19 mouse cellular contexts compared by ENCODE assay signal in genomic region chr13:51879571-51879970, GRCm38 (mm10).
"Had no signal": no experiment of that assay in that cellular context is flagged by ENCODE, and none has a peak within 500 bp of the region (broad histone marks: within the 10 kb centered on the region; RNA-seq: fewer than 3 reads in every experiment).

No protein-coding gene starts in this region.

- H3K4me1 ChIP-seq: neural tube, embryonic 15.5 days had no signal

- H3K36me3 ChIP-seq: kidney, embryonic 15.5 days; liver, embryonic 13.5 days; midbrain, embryonic 13.5 days; neural tube, embryonic 12.5 days; neural tube, embryonic 15.5 days had no signal

- H3K27me3 ChIP-seq: kidney, embryonic 15.5 days; liver, embryonic 13.5 days; neural tube, embryonic 12.5 days; neural tube, embryonic 15.5 days had no signal

- H3K9me3 ChIP-seq: kidney, embryonic 15.5 days; liver, embryonic 13.5 days; neural tube, embryonic 12.5 days; neural tube, embryonic 15.5 days had no signal

- H3K27ac ChIP-seq: kidney, embryonic 15.5 days; left cerebral cortex, adult 2 months; liver, embryonic 13.5 days; macrophage; midbrain, embryonic 13.5 days; neural tube, embryonic 12.5 days; neural tube, embryonic 15.5 days; stomach, postnatal 0 days had no signal

- H3K4me3 ChIP-seq: kidney, embryonic 15.5 days; left cerebral cortex, adult 2 months; liver, embryonic 13.5 days; midbrain, embryonic 13.5 days; neural tube, embryonic 12.5 days; neural tube, embryonic 15.5 days had no signal

- DNase-seq: kidney, postnatal 10 days; kidney, postnatal 36 days; layer of hippocampus, postnatal 36 days; liver, embryonic 13.5 days; lung, embryonic 14.5 days; right cerebral cortex, adult 18-20 months; right cerebral cortex, postnatal 14 days; right cerebral cortex, postnatal 4 days; thymus, adult 2 months; thymus, postnatal 14 days; thymus, postnatal 4 days had no signal

- ATAC-seq: lung, postnatal 0 days; midbrain, embryonic 13.5 days had no signal

- H3K4me2 ChIP-seq: kidney, embryonic 15.5 days; liver, embryonic 13.5 days; lung, embryonic 14.5 days; midbrain, embryonic 13.5 days; neural tube, embryonic 12.5 days; neural tube, embryonic 15.5 days had no signal

- H3K9ac ChIP-seq: kidney, embryonic 15.5 days; liver, embryonic 13.5 days; lung, embryonic 14.5 days; midbrain, embryonic 13.5 days; neural tube, embryonic 12.5 days; neural tube, embryonic 15.5 days had no signal
